Mouse (Mus musculus): ENCODE results near the gene Cpd.

- TF ChIP-seq CTCF (conservative IDR thresholded peaks at IDR 0.05; ENCODE audit: low read length) (no peak), POU5F1 (IDR thresholded peaks at IDR 0.05; ENCODE audit: borderline replicate concordance, low read length) (no peak), NANOG (IDR thresholded peaks at IDR 0.05; ENCODE audit: borderline replicate concordance, low read length) (no peak)
Observed at GRCm38 (mm10) chr11:76858781-76859180, 12.0 kb upstream of the Cpd start.
